Mouse (Mus musculus): ENCODE data around the gene Rrp7a. TPM values are rescaled to one million over a fixed set of nuclear protein-coding genes. Genes with fewer than 3 reads are reported as not detected.

Rrp7a gene
- polyA plus RNA-seq (2014; fragmentation: Illumina TruSeq; extraction: RNeasy Lipid Tissue Mini Kit (QIAGEN cat#74804); ENCODE audit: low read depth, low replicate concordance), result 44.0 TPM

DNA sequence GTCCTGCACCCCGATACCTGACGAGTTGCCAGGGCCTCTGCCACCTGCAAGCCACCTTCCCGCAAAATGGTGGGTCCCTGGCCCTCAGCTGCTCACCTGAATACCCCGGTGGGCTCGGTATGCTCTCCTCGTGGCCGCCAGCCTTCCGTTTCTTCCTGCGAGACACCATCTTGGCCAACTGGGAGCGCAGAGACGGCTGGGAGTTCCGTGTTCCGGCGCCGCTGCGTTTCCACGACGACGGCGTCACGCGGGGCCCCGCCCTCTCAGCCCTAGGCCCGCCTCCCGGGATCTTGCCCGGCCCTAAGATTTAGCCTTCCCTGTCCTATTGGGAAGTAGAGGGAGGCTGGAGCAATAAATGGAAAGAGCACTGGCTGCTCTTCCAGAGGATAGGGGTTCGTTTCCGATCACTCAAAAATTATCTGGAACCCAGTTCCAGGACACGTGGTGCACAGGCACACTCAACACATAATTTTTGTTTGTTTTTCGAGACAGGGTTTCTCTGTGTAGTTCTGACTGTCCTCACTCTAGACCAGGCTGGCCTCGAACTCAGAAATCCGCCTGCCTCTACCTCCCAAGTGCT is at the start of gene Rrp7a:
Gene Rrp7a (minus strand): TSS at position 236 of the 580 bp plus-strand sequence.

DNA sequence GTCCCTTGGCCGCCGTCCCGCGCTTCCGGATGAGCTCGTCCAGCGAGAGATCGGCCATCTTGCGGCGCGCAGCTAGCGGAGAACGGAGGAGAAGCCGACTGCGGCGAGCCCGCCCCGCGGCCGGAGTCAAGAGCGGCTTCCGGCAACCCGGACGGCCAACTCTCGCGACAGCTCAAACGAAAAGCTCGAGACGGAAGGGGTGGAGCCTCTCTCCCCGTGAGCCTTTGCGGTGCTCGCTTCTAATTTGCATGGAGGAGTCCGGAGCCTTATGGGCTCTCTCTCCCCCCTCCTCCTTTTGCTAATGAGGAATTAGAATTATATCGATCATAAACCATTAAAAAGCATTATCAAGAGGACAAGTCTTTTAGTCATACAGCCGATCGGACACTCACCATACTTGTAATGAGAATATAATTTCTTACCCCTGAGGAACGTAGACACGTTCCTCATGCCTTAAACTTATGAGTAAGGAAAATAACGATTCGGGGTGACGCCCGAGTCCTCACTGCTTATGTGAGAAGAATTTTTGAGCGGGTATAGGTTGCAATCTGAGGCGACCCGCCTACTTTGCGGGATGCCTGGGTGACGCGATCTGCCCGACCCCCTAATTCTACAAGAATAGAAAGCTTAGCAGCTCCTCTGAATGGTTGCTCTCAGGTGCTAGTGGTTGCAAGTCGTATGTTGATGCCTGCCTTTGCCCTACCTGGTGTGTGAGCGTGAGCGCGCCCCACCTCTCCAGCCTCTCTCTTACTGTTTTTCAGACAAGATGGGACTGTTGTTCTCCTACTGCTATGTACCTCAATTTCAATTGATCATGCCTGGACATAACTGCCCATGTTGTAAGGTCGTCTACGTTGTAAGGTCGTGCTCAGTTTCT is 26.8 kb upstream of the Rrp7a start, which contains the start of gene Poldip3:
Gene Poldip3 (minus strand): TSS at position 189 of the 877 bp plus-strand sequence.

DNA sequence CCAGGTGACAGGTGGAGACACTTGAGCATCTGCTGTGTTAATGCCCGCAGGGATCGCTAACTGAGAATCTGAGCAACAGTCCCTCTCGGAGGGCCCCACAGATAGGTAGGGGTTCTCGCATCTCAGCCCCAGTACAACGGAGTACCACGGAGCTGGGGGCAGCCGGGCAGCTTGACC is 33.3 kb downstream of the Rrp7a start, which contains the start of gene Serhl:
Gene Serhl (plus strand): TSS at position 78 of the 177 bp plus-strand sequence.

Other genes with a start within 250 kb of the Rrp7a start
- 17.3 TPM for gene Tcf20, start 134.9 kb downstream of the Rrp7a start, polyA plus RNA-seq (2014; fragmentation: Illumina TruSeq; extraction: RNeasy Lipid Tissue Mini Kit (QIAGEN cat#74804); ENCODE audit: low read depth, low replicate concordance)
- 6.8 TPM for gene Nfam1, start 89.5 kb downstream of the Rrp7a start, polyA plus RNA-seq (2014; fragmentation: Illumina TruSeq; extraction: RNeasy Lipid Tissue Mini Kit (QIAGEN cat#74804); ENCODE audit: low read depth, low replicate concordance)
- 62.2 TPM for gene Serhl, start 33.3 kb downstream of the Rrp7a start, polyA plus RNA-seq (2014; fragmentation: Illumina TruSeq; extraction: RNeasy Lipid Tissue Mini Kit (QIAGEN cat#74804); ENCODE audit: low read depth, low replicate concordance)
- gene Poldip3, start 26.6 kb upstream of the Rrp7a start, polyA plus RNA-seq (2014; fragmentation: Illumina TruSeq; extraction: RNeasy Lipid Tissue Mini Kit (QIAGEN cat#74804); ENCODE audit: low read depth, low replicate concordance), result 54.4 TPM
- gene Cyb5r3, start 49.8 kb upstream of the Rrp7a start, polyA plus RNA-seq (2014; fragmentation: Illumina TruSeq; extraction: RNeasy Lipid Tissue Mini Kit (QIAGEN cat#74804); ENCODE audit: low read depth, low replicate concordance), result 146 TPM
- gene A4galt, start 129.0 kb upstream of the Rrp7a start, polyA plus RNA-seq (2014; fragmentation: Illumina TruSeq; extraction: RNeasy Lipid Tissue Mini Kit (QIAGEN cat#74804); ENCODE audit: low read depth, low replicate concordance), result 14.6 TPM
- 39.2 TPM for gene Arfgap3, start 227.4 kb upstream of the Rrp7a start, polyA plus RNA-seq (2014; fragmentation: Illumina TruSeq; extraction: RNeasy Lipid Tissue Mini Kit (QIAGEN cat#74804); ENCODE audit: low read depth, low replicate concordance)

Measured in adipose tissue, adult 10 weeks (tissue).